Mouse (Mus musculus): ENCODE measurements around the gene Eef1b2. TPM values are rescaled to one million over a fixed set of nuclear protein-coding genes. Genes with fewer than 3 reads are reported as not detected.
"Not testable (repeated sequence)": the region's sequence is repeated elsewhere in the genome, so short reads cannot be mapped to it uniquely, and the experiment has no call there.

Gene Eef1b2
- total RNA-seq (2021): 100 to 1,000 TPM; 532 to 585 TPM
- long read RNA-seq, transcript Eef1b2-204 (6 exons, 1,939 nt): major isoform, 163 of 169 reads
- long read RNA-seq, partial matches to known transcripts: 2 of 169 reads
- long read RNA-seq, other reads (novel, unspliced or antisense): 3 of 169 reads

GRCm38 (mm10) chr1:63176604-63177421 is at the start of gene Eef1b2, which contains the start of gene Ndufs1:
TSS of gene Eef1b2 (plus strand) at chr1:63176825.
TSS of gene Ndufs1 (minus strand) at chr1:63176833.
- peak; percentile 98 to 99 for DNase-seq (ENCODE audit: low spot score in 2 of 2)

- no peak for DNase-seq (ENCODE audit: low spot score in 2 of 2)
Measured at GRCm38 (mm10) chr1:63129273-63129672, 47.4 kb upstream of the Eef1b2 start.

GRCm38 (mm10) chr1:63129857-63130690 is 46.6 kb upstream of the Eef1b2 start:
- DNase-seq (ENCODE audit: low spot score in 2 of 2): no peak

- DNase-seq (ENCODE audit: low spot score in 2 of 2): no peak
Measured at GRCm38 (mm10) chr1:63130883-63131282, 45.7 kb upstream of the Eef1b2 start.

- DNase-seq (ENCODE audit: low spot score in 2 of 2): no peak
Measured at GRCm38 (mm10) chr1:63131766-63132165, 44.9 kb upstream of the Eef1b2 start.

GRCm38 (mm10) chr1:63134530-63134929 is 42.1 kb upstream of the Eef1b2 start:
- DNase-seq (ENCODE audit: low spot score in 2 of 2): no peak

GRCm38 (mm10) chr1:63137971-63138370 is 38.7 kb upstream of the Eef1b2 start:
- DNase-seq (ENCODE audit: low spot score in 2 of 2): no peak

- not testable (repeated sequence) for DNase-seq (ENCODE audit: low spot score in 2 of 2)
Measured at GRCm38 (mm10) chr1:63138586-63138985, 38.0 kb upstream of the Eef1b2 start.

- DNase-seq (ENCODE audit: low spot score in 2 of 2): no peak
Measured at GRCm38 (mm10) chr1:63140231-63140630, 36.4 kb upstream of the Eef1b2 start.

- no peak for DNase-seq (ENCODE audit: low spot score in 2 of 2)
Measured at GRCm38 (mm10) chr1:63168638-63169037, 8.0 kb upstream of the Eef1b2 start.

GRCm38 (mm10) chr1:63175853-63176252 is 772 bp upstream of the Eef1b2 start:
- DNase-seq (ENCODE audit: low spot score in 2 of 2): no peak

- DNase-seq (ENCODE audit: low spot score in 2 of 2): no peak
Measured at GRCm38 (mm10) chr1:63176259-63176603, 394 bp upstream of the Eef1b2 start.

GRCm38 (mm10) chr1:63178308-63178707 is 1.7 kb downstream of the Eef1b2 start:
- no peak for DNase-seq (ENCODE audit: low spot score in 2 of 2)

GRCm38 (mm10) chr1:63180122-63180521 is 3.5 kb downstream of the Eef1b2 start:
- DNase-seq (ENCODE audit: low spot score in 2 of 2): no peak

GRCm38 (mm10) chr1:63180575-63180974 is 4.0 kb downstream of the Eef1b2 start:
- DNase-seq (ENCODE audit: low spot score in 2 of 2): not testable (repeated sequence)

GRCm38 (mm10) chr1:63181019-63181418 is 4.4 kb downstream of the Eef1b2 start:
- peak; percentile 93 to 95 for DNase-seq (ENCODE audit: low spot score in 2 of 2)

GRCm38 (mm10) chr1:63181480-63181879 is 4.9 kb downstream of the Eef1b2 start:
- no peak for DNase-seq (ENCODE audit: low spot score in 2 of 2)

- peak; percentile 45 to 74 for DNase-seq (ENCODE audit: low spot score in 2 of 2)
Measured at GRCm38 (mm10) chr1:63182212-63182611, 5.6 kb downstream of the Eef1b2 start.

GRCm38 (mm10) chr1:63182636-63183270 is 6.1 kb downstream of the Eef1b2 start:
- peak; percentile 73 to 77 for DNase-seq (ENCODE audit: low spot score in 2 of 2)

- not testable (repeated sequence) for DNase-seq (ENCODE audit: low spot score in 2 of 2)
Measured at GRCm38 (mm10) chr1:63185430-63185829, 8.8 kb downstream of the Eef1b2 start.

GRCm38 (mm10) chr1:63188536-63188935 is 11.9 kb downstream of the Eef1b2 start:
- DNase-seq (ENCODE audit: low spot score in 2 of 2): no peak
